Mouse (Mus musculus) cerebellum, adult 2 months (tissue): ENCODE measurements around the gene Raph1.

ENCODE experiments used
- CTCF ChIP-seq: fragments of 200-500 bp; IDR thresholded peaks from 2 replicates; pipeline ENCODE4 v1.5.1; 2011; ENCODE audit warnings: low read depth, mild to moderate bottlenecking, control low read depth, low read length, moderate library complexity, borderline replicate concordance; ENCODE audit not compliant: insufficient read depth
- POLR2A ChIP-seq: fragments of 200-500 bp; IDR thresholded peaks from 2 replicates; pipeline ENCODE4 v1.6.1; 2011; ENCODE audit warnings: low read length, control low read depth, borderline replicate concordance; ENCODE audit not compliant: insufficient read depth

DNA sequence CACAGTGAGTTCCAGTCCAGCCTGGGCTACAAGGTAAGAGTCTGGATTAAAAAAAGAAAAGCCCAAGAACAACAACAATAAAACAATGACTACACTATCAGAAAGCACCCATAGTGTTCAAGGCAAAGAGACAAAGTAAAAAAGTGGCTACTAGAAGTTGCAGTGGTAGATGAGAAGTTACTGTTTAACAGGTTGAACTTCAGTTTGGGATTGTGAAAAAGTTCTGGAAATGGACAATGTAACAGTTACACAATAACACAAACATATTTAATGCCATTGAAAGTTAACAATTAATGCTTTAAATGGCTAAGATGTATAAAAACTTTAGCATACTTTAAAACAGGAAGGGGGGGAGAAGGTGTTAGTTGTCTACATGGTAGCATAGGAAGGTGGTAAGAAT, 3.9 kb downstream of the Raph1 start:
- no peak for TF ChIP-seq CTCF
- no peak for TF ChIP-seq POLR2A
